Comparison of ENCODE assay signal across 8 mouse cellular contexts in the genomic region with DNA sequence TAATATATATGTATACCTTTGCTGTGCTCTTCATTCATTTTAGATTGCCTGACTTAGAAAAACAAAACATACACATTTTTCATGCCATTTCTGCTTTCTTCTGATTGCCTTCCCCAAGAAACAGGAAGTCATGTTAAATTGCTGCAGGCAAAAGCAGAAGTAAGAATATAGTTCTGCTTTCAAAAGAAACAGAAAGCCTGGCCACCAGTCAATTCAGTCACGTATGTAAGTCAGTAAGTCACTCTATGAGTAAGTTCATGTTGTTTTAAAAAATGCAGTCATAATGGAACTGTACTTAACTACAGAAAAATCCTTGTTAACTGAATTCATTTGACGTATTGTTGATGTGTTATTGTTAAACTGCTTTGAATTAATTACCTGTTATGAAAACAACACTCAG.
A peak's percentile ranks its signal among the peaks of the same experiment; 100 is the strongest.
DNase-seq lines count a peak whose midpoint lies in the region; TF ChIP-seq lines count a peak whose summit lies in the region.
"Had no signal": no experiment of that assay in that cellular context is flagged by ENCODE, and none has a peak within 500 bp of the region (broad histone marks: within the 10 kb centered on the region; RNA-seq: fewer than 3 reads in every experiment).

No protein-coding gene starts in this region.

- peak overlapping the region; percentile 52; the same call in 1 of the 2 replicates for H3K9ac ChIP-seq in MEL (ENCODE audit: control insufficient read depth, low read depth, low read length, poor library complexity, severe bottlenecking)
- H3K9ac ChIP-seq: lung, embryonic 15.5 days had no signal

- no peak for TF ChIP-seq CTCF in MEL (IDR thresholded peaks at IDR 0.05 in 2 of 3, conservative IDR thresholded peaks at IDR 0.05 in 1 of 3; ENCODE audit: control insufficient read depth in 1 of 3, insufficient read depth in 1 of 3, low read depth in 2 of 3, low read length in 3 of 3, poor library complexity in 1 of 3, severe bottlenecking in 1 of 3)

- H3K4me3 ChIP-seq in MEL (ENCODE audit: control insufficient read depth in 1 of 2, insufficient read depth in 1 of 2, low read depth in 2 of 2, low read length in 2 of 2): peak overlapping the region in 1 of 2 experiments; percentile 36; a peak in 2 of 4 replicates
- H3K4me3 ChIP-seq: lung, embryonic 15.5 days had no signal

- intact Hi-C loops in heart, postnatal 10 days (cut with DNase I): no loop called here

- peak; percentile 82 to 98 for TF ChIP-seq EP300 in MEL (IDR thresholded peaks at IDR 0.05; ENCODE audit: low read depth in 1 of 2, low read length in 2 of 2)

- TF ChIP-seq POLR2A in MEL (IDR thresholded peaks at IDR 0.05; ENCODE audit: control insufficient read depth in 1 of 2, insufficient read depth in 1 of 2, low read depth in 1 of 2, low read length in 2 of 2, poor library complexity in 1 of 2): no peak

- peaks cover 5 to 10% of the 10 kb centered on the region in 2 experiments for H3K4me1 ChIP-seq in MEL (ENCODE audit: control insufficient read depth in 1 of 2, insufficient read depth in 2 of 2, low read length in 2 of 2)
- H3K4me1 ChIP-seq: lung, embryonic 15.5 days had no signal

- no peaks in the 10 kb centered on the region for H3K79me2 ChIP-seq in MEL (ENCODE audit: control insufficient read depth, insufficient read depth, low read length, poor library complexity)

- no peaks in the 10 kb centered on the region for H3K9me3 ChIP-seq in MEL (replicated peaks; ENCODE audit: insufficient read depth, low read length)
- H3K9me3 ChIP-seq: lung, embryonic 15.5 days had no signal

- no peak; the same call in none of the 2 replicates for TF ChIP-seq RAD21 in MEL (IDR thresholded peaks at IDR 0.05; ENCODE audit: low read depth, low read length)

- H3K36me3 ChIP-seq in MEL (ENCODE audit: control insufficient read depth in 1 of 2, insufficient read depth in 2 of 2, low read length in 2 of 2): peaks cover 0 to 15% of the 10 kb centered on the region in 2 experiments; a peak in 2 of 4 replicates
- H3K36me3 ChIP-seq: lung, embryonic 15.5 days had no signal

- peak; percentile 31 for DNase-seq in layer of hippocampus, adult 11-12 months (ENCODE audit: low spot score)
- DNase-seq in layer of hippocampus, adult 9-10 months (ENCODE audit: low spot score): no peak
- peak; percentile 97 for DNase-seq in MEL (ENCODE audit: low read depth, low spot score)
- DNase-seq in heart, postnatal 10 days: peak; percentile 29 to 34
- peak; percentile 27 to 73 for DNase-seq in natural killer cell, adult 2 months (ENCODE audit: low spot score in 2 of 2)
- no peak for DNase-seq in frontal cortex, postnatal 36 days (ENCODE audit: low spot score in 2 of 2)
- DNase-seq in cerebellum, adult 9-11 months: no peak

- H3K27me3 ChIP-seq in MEL (ENCODE audit: control insufficient read depth in 1 of 2, insufficient read depth in 2 of 2, low read length in 2 of 2): no peaks in the 10 kb centered on the region
- H3K27me3 ChIP-seq: lung, embryonic 15.5 days had no signal

- no peak overlapping the region for H3K27ac ChIP-seq in MEL (ENCODE audit: control insufficient read depth, low read depth, low read length)
- H3K27ac ChIP-seq: lung, embryonic 15.5 days had no signal

TF ChIP-seq in MEL, 35 proteins besides CTCF, POLR2A, EP300 and RAD21:
- TF ChIP-seq MXI1 (IDR thresholded peaks at IDR 0.05; ENCODE audit: low read depth, low read length) (peak; percentile 77), POLR2AphosphoS5 (IDR thresholded peaks at IDR 0.05; ENCODE audit: borderline replicate concordance, low read depth, low read length) (no peak), POLR2AphosphoS2 (IDR thresholded peaks at IDR 0.05; ENCODE audit: low read length) (no peak), E2F4 (IDR thresholded peaks at IDR 0.05; ENCODE audit: borderline replicate concordance, low read depth, low read length) (no peak), BHLHE40 (IDR thresholded peaks at IDR 0.05; ENCODE audit: borderline replicate concordance, low read depth, low read length) (no peak), MYC (IDR thresholded peaks at IDR 0.05; ENCODE audit: low read depth, low read length) (peak; percentile 79; the same call in 1 of the 2 replicates), ZNF384 (IDR thresholded peaks at IDR 0.05; ENCODE audit: low read depth, low read length) (no peak), SMC3 (IDR thresholded peaks at IDR 0.05; ENCODE audit: low read depth, low read length) (peak; percentile 22), MAFK (IDR thresholded peaks at IDR 0.05; ENCODE audit: borderline replicate concordance, low read depth, low read length) (no peak), ZKSCAN1 (IDR thresholded peaks at IDR 0.05; ENCODE audit: low read depth, low read length) (no peak), TBP (IDR thresholded peaks at IDR 0.05; ENCODE audit: low read depth, low read length) (peak; percentile 52; the same call in 1 of the 2 replicates), MEF2A (IDR thresholded peaks at IDR 0.05; ENCODE audit: extremely low read depth, insufficient replicate concordance, low read depth, low read length, poor library complexity, severe bottlenecking) (no peak), KAT2A (conservative IDR thresholded peaks at IDR 0.05; ENCODE audit: low read depth, low read length) (no peak), NELFE (IDR thresholded peaks at IDR 0.05; ENCODE audit: low read depth, low read length) (no peak), GABPA (IDR thresholded peaks at IDR 0.05; ENCODE audit: low read depth, low read length) (no peak), ZC3H11A (IDR thresholded peaks at IDR 0.05; ENCODE audit: low read depth, low read length) (no peak), SIN3A (IDR thresholded peaks at IDR 0.05; ENCODE audit: low read length) (peak; percentile 87), UBTF (IDR thresholded peaks at IDR 0.05; ENCODE audit: borderline replicate concordance, insufficient read depth, low read depth, low read length) (no peak), MAZ (IDR thresholded peaks at IDR 0.05; ENCODE audit: low read depth, low read length) (no peak), GATA1 (IDR thresholded peaks at IDR 0.05; ENCODE audit: low read depth, low read length) (peak; percentile 61), TAL1 (IDR thresholded peaks at IDR 0.05; ENCODE audit: low read length) (peak; percentile 47), USF2 (IDR thresholded peaks at IDR 0.05; ENCODE audit: borderline replicate concordance in 1 of 2, insufficient read depth in 1 of 2, low read depth in 1 of 2, low read length in 2 of 2) (no peak), USF1 (IDR thresholded peaks at IDR 0.05; ENCODE audit: low read depth, low read length) (no peak), TCF12 (IDR thresholded peaks at IDR 0.05; ENCODE audit: low read depth, low read length) (peak; percentile 61; the same call in 1 of the 2 replicates), ELF1 (IDR thresholded peaks at IDR 0.05; ENCODE audit: low read depth, low read length) (peak; percentile 86), MAX (IDR thresholded peaks at IDR 0.05; ENCODE audit: low read length) (no peak), NRF1 (IDR thresholded peaks at IDR 0.05; ENCODE audit: insufficient read depth, low read depth, low read length, poor library complexity, severe bottlenecking) (no peak), MYB (IDR thresholded peaks at IDR 0.05; ENCODE audit: low read depth, low read length) (no peak), RCOR1 (IDR thresholded peaks at IDR 0.05; ENCODE audit: low read depth, low read length) (peak; percentile 88), ETS1 (IDR thresholded peaks at IDR 0.05; ENCODE audit: low read depth, low read length) (peak; percentile 82), JUND (IDR thresholded peaks at IDR 0.05; ENCODE audit: low read depth, low read length) (no peak), CHD2 (IDR thresholded peaks at IDR 0.05; ENCODE audit: low read length) (peak; percentile 20; the same call in 1 of the 2 replicates), ZMIZ1 (IDR thresholded peaks at IDR 0.05; ENCODE audit: low read depth, low read length) (no peak), HCFC1 (IDR thresholded peaks at IDR 0.05; ENCODE audit: low read depth, low read length) (peak; percentile 50; the same call in 1 of the 2 replicates), CHD1 (IDR thresholded peaks at IDR 0.05; ENCODE audit: low read depth, low read length) (no peak)

Comparison
In these comparisons a context has a peak if more than half of its experiments do, and no peak if none do; other contexts are left out.
1. DNase-seq: peak in layer of hippocampus, adult 11-12 months (single experiment), MEL (single experiment), heart, postnatal 10 days (2 of 2) and natural killer cell, adult 2 months (2 of 2); none in layer of hippocampus, adult 9-10 months (single experiment), frontal cortex, postnatal 36 days (0 of 2) and cerebellum, adult 9-11 months (single experiment).